Mouse (Mus musculus) liver, embryonic 14.5 days (tissue): ENCODE results near the gene Soat2. TPM values are rescaled to one million over a fixed set of nuclear protein-coding genes. Genes with fewer than 3 reads are reported as not detected.

Source experiments
- ATAC-seq: fragments of 200-750 bp; cut with Nextera tagmentation; 2 replicates; pipeline ENCODE4 v1.8.0; 2017; ENCODE audit warnings: moderate number of reproducible peaks, mild to moderate bottlenecking, moderate library complexity; ENCODE audit not compliant: insufficient read depth
- DNase-seq, 3 experiments: peaks; one replicate each; pipeline ENCODE4 v3.0.0-alpha.2; 2012 to 2013; ENCODE audit warnings: low read depth in 3 of 3, low spot score in 3 of 3
- H3K27ac ChIP-seq: fragments of 300-500 bp; sonication (generic); 2 replicates; pipeline ENCODE4 v1.5.1; 2014; ENCODE audit warnings: moderate library complexity, mild to moderate bottlenecking, control low read depth, inconsistent platforms
- H3K27me3 ChIP-seq: fragments of 300-500 bp; sonication (generic); 2 replicates; pipeline ENCODE4 v1.6.1; 2014; ENCODE audit warnings: mild to moderate bottlenecking, low read length, moderate library complexity; ENCODE audit not compliant: control insufficient read depth, insufficient read depth
- H3K36me3 ChIP-seq: fragments of 300-500 bp; sonication (generic); replicated peaks from 2 replicates; pipeline ENCODE4 v1.6.1; 2014; ENCODE audit warnings: low read depth; ENCODE audit not compliant: control insufficient read depth, insufficient read depth
- H3K4me1 ChIP-seq, 2 experiments: fragments of 200-500 bp in 1 of 2; fragments of 300-500 bp in 1 of 2; sonication (generic) in 1 of 2; replicated peaks; 2 replicates each; pipeline ENCODE4 v1.6.1; 2012 to 2014; ENCODE audit warnings: antibody characterized with exemption in 1 of 2, inconsistent platforms in 1 of 2, low read length in 1 of 2; ENCODE audit not compliant: control insufficient read depth in 2 of 2, insufficient read depth in 2 of 2
- H3K4me2 ChIP-seq: fragments of 300-500 bp; sonication (generic); 2 replicates; pipeline ENCODE4 v1.6.1; 2014; ENCODE audit warnings: low read depth, mild to moderate bottlenecking, control low read depth, moderate library complexity
- H3K4me3 ChIP-seq, 2 experiments: fragments of 200-500 bp in 1 of 2; fragments of 300-500 bp in 1 of 2; sonication (generic) in 1 of 2; 2 replicates each; pipeline ENCODE4 v1.5.1; 2012 to 2014; ENCODE audit warnings: low read depth in 2 of 2, low read length in 2 of 2, mild to moderate bottlenecking in 2 of 2, control low read depth in 1 of 2, inconsistent platforms in 1 of 2, moderate library complexity in 1 of 2; ENCODE audit not compliant: insufficient read depth in 1 of 2
- H3K9ac ChIP-seq: fragments of 300-500 bp; sonication (generic); replicated peaks from 2 replicates; pipeline ENCODE4 v1.6.1; 2014; ENCODE audit warnings: mild to moderate bottlenecking, control low read depth, moderate library complexity
- H3K9me3 ChIP-seq: fragments of 300-500 bp; sonication (generic); 2 replicates; pipeline ENCODE4 v1.6.1; 2016; ENCODE audit warnings: low read length, mixed read lengths; ENCODE audit not compliant: control insufficient read depth
- CTCF ChIP-seq: IDR thresholded peaks from 2 replicates; pipeline ENCODE4 v1.5.1; 2016; ENCODE audit warnings: antibody characterized with exemption, low read depth, control low read depth
- EP300 ChIP-seq: IDR thresholded peaks from 2 replicates; pipeline ENCODE4 v1.6.1; 2016; ENCODE audit warnings: antibody characterized with exemption, low read depth
- WGBS: fragments of 180-500 bp; shearing (Covaris S2); extraction: QIAGEN DNeasy Blood & Tissue Kit; methylation state at CpG from one replicate; pipeline ENCODE4 v1.1.7; 2014; ENCODE audit not compliant: insufficient replicate concordance; 5-methylcytosine and 5-hydroxymethylcytosine counted together
- polyA plus RNA-seq, 2 experiments: library from polyadenylated mRNA; depleted of rRNA in 1 of 2; stranded (reverse) in 1 of 2; unstranded in 1 of 2; fragments of >200 nt; fragmentation: Nextera tagmentation in 1 of 2; extraction: Ambion mirVana in 1 of 2; gene quantifications; 2 replicates each; pipeline versions ENCODE4 v1.2.1 to v1.2.3; 2012 to 2014

The Soat2 gene
- 34.4 and 36.4 TPM in 2 replicates for polyA plus RNA-seq (2012; rRNA removed)
- 21.9 and 25.5 TPM in 2 replicates for polyA plus RNA-seq (2014; fragmentation: Nextera tagmentation; extraction: Ambion mirVana)

DNA sequence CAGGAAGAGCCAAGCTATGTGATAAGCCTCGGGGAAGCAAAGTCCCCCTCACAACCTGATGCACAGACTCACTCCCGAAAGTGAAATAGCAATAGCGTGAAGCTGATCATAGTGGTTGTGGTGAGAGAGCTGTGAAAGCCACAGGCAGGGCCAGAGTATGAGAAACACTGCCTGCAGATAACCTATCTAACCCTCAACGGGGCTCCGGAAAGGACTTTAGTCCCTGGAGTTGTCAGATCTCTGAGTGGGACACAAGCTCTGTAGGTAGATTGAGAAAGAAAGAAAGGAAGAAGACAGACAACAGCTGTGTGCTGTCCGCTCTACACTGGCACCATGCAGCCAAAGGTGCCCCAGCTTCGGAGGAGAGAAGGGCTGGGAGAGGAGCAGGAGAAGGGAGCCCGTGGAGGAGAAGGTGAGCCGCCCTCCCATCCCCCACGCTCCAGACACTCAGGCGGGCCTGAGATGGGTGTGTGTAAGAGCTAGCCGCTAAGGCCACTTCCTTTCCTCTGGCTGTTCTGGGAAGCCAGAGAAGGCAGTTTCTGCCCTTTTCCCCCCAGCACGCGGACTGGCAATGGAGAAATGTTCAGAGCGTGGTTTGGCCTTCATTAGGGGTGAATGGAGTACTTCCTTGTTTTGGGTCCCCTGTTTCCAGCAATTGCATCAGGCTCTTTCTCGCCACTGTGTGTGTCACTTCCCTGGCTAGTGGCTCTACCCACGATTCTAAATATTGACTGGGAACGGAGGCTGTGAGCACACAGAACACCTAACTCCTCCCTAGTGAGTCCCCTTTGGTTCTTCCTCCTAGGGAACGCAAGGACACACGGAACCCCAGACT is at the start of gene Soat2:
Gene Soat2 (plus strand): TSS at position 226 of the 835 bp plus-strand sequence.
- ATAC-seq: peak; percentile 79
- 4% methylated on average over 20 of the region's 20 CpGs for WGBS

GRCm38 (mm10) chr15:102100996-102101671 is 49.2 kb upstream of the Soat2 start:
- H3K36me3 ChIP-seq: peaks cover 5% of the 10 kb centered on the region
- H3K4me1 ChIP-seq: peaks cover 0 to 18% of the 10 kb centered on the region in 2 experiments; a peak in 2 of 4 replicates
- 38% methylated on average over 10 of the region's 10 CpGs for WGBS
- H3K9me3 ChIP-seq: no peaks in the 10 kb centered on the region
- peak overlapping the region; percentile 81 for H3K4me2 ChIP-seq
- ATAC-seq (no peak), DNase-seq (no peak)
- peak overlapping the region in 1 of 2 experiments; percentile 51; a peak in 3 of 4 replicates for H3K4me3 ChIP-seq
- H3K27ac ChIP-seq: no peak overlapping the region
- peaks cover 9% of the 10 kb centered on the region for H3K27me3 ChIP-seq
- no peak for TF ChIP-seq CTCF
- no peak overlapping the region for H3K9ac ChIP-seq

More for the DNA sequence above, at the start of gene Soat2:
- Histone ChIP-seq H3K27me3 (peaks cover 4% of the 10 kb centered on the region; the same call in 1 of the 2 replicates), H3K27ac (peak within 1 kb of the TSS; percentile 73), H3K36me3 (no peaks in the 10 kb centered on the region), H3K9me3 (no peaks in the 10 kb centered on the region), H3K9ac (peak within 1 kb of the TSS; percentile 63), H3K4me3 (peak within 1 kb of the TSS; percentile 51 to 56), H3K4me1 (peaks cover 3 to 23% of the 10 kb centered on the region in 2 experiments; a peak in 3 of 4 replicates), H3K4me2 (peak within 1 kb of the TSS; percentile 65)
- DNase-seq: peak; percentile 40 to 59 (median 47)
- TF ChIP-seq CTCF (no peak), EP300 (no peak; the same call in 1 of the 2 replicates)

DNA sequence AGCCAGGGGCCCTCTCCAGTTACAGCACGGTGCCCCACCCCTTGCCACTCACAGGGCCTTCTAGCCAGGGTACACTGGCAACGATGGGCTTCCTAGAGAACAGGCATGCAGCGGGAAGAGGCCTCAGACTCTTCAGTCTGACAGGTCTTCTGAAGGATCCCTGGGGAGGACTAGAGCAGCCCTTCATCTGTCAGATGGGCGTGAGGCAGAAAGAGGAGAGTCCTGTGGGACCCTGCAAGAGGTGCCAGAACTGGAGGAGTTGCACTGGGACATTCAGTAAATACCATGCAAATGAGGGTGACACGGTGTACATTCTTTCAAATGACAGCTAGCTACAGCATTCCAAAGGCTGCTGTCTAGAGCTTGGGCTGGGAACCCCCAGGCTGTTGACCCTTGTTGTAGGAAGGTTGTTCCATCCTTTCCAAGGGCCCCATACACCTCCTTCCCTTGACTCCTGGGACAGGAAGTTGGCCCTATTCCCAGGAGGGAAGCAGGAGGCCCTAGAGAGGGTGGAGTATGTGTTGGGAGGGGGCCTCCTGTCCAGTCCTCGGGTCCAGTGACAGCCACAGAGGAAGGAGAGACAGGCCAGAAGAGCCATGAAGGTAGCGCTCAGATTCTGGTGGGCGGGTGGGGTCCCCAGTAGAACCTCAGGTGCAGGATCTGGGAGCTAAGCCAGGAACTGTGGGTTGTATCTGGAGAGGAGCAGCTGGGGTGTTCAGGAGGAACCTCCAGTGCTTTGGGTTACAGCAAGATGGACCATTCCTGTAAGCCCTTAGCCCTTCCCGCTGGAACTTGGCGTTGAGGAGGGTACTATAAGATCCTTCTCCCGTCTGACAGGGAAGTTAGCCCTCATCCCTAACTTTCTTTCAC is 48.4 kb upstream of the Soat2 start:
- DNase-seq (no peak), ATAC-seq (no peak)
- TF ChIP-seq CTCF (no peak), EP300 (no peak)
- 45% methylated on average over 11 of the region's 11 CpGs for WGBS
- Histone ChIP-seq H3K27ac (no peak overlapping the region), H3K9me3 (no peaks in the 10 kb centered on the region), H3K4me3 (no peak overlapping the region), H3K27me3 (peaks cover 12% of the 10 kb centered on the region), H3K4me2 (peak overlapping the region; percentile 11; the same call in 1 of the 2 replicates), H3K4me1 (peaks cover 0 to 18% of the 10 kb centered on the region in 2 experiments; a peak in 2 of 4 replicates), H3K36me3 (no peaks in the 10 kb centered on the region; the same call in 1 of the 2 replicates), H3K9ac (no peak overlapping the region)

- TF ChIP-seq CTCF: no peak
- no peak for TF ChIP-seq EP300
- Histone ChIP-seq H3K27me3 (peaks cover 12% of the 10 kb centered on the region), H3K9me3 (no peaks in the 10 kb centered on the region), H3K4me2 (peak overlapping the region; percentile 40), H3K9ac (no peak overlapping the region), H3K36me3 (no peaks in the 10 kb centered on the region), H3K4me3 (peak overlapping the region; percentile 21 to 29), H3K4me1 (peaks cover 0 to 15% of the 10 kb centered on the region in 2 experiments; a peak in 2 of 4 replicates), H3K27ac (no peak overlapping the region)
- DNase-seq (no peak), ATAC-seq (no peak)
- WGBS: 39% methylated on average over 6 of the region's 6 CpGs
These were observed 47.7 kb upstream of the Soat2 start for GRCm38 (mm10) chr15:102102548-102103121.
